Mouse (Mus musculus): Measurements from ENCODE around the gene Olfr714.
"Not testable (repeated sequence)": the region's sequence is repeated elsewhere in the genome, so short reads cannot be mapped to it uniquely, and the experiment has no call there.

Gene Olfr714

DNA sequence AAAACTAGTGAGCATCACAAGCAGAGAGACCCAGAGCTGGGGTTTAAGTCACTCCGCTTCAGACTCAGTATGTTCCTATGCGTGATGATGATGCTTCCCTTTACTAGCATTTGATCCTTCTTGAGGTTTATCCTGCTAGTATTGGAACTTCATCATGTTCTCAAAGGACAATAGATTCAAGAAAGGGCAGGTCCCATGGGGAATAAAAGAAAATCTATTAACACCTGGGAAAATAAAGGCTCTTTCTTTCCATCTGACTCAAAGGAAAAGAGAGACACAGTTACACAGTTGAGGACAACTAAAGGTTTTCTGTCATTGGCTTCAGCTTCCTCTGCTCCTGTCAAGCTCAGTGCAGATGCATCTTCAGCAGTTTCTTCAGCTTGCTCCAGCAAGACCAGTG lies at the start of gene Olfr714:
TSS of gene Olfr714 (plus strand) at position 301 of the 400 bp plus-strand sequence.
- DNase-seq (ENCODE audit: low spot score in 2 of 2), result no peak

DNA sequence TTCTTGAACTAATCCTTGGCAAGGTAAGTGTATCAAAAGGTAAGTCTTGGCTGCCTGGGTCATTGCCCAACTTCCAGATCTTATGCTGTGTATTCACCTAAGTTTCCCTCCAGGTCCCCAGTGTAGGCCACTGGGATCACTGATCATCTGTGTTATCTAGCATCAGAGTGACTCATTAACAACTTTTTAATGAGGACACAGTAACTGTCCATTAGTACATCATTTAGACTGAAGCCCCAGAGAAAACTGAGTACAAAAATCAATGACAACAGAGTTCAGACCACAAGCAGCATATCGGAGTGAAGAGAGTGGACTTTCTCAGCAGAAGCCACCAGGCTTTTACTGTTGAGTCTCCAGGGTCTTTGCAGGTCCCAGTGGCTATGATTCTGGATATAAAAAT lies 39.9 kb upstream of the Olfr714 start, which contains the start of gene Olfr713:
TSS of gene Olfr713 (plus strand) at position 301 of the 400 bp plus-strand sequence.
- DNase-seq (ENCODE audit: low spot score in 2 of 2), result no peak

DNA sequence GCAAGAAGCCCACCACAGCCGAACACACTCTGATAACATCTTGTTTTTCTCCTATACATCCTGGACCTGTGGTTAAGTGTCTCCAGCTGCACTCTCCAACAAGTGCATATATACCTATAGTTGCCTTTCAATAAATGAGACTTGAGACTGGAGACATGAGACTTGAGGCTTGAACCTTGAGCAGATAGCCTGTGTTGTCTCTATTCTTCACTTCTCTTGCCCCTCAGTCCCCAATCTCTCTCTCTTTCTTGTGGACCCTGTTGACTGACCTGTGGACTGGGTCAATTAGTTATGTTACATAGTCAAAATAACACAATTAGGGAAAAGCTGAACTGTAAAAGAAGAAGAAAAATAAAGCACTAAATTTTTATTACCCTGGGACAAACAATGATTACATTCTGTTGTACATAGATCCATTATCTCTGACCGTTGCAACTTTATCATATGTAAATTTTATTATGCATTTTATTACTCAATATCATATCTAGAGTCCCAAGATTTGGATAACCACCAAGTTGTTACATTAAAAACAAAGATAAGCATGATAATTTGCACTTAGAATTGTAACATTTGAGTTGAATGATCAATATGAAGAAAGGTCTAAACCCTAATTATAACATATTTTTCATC lies 30.7 kb upstream of the Olfr714 start:
- DNase-seq (ENCODE audit: low spot score in 2 of 2), result no peak

DNA sequence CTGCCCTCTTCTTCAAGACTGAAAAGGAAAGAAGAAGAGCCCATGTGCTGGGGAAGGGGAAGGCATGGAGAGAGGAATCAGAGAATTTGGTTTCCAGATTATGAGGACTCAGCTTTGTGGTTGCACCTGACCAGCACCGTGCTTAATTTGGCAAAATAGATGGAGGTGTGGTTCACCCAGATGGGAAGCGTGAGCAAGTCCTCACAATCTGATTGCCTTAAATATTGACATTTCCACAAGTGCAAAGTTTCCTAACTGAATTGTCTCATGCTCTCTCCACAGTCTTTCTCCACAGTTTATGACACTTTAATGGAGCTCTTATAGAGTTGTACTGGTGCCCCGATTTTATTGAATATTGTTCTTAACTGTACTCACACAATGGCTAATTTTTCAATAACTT lies 27.6 kb upstream of the Olfr714 start:
- no peak for DNase-seq (ENCODE audit: low spot score in 2 of 2)

DNA sequence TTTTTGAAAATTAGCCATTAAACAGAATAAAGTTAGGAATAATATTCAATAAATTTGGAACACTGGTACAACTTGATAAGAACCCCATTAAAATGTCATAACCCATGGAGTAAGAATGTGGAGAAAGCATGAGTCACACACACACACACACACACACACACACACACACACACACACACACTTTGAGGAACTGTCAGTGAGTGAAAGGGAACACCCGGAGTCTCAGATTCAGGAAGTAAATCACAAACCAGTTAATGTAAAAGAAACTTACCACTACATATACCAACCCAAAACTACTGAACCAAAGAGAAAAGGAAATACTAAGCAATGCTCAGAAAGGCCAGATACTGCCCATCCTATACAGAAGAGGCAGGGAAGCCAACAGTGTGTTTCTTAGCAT lies 26.4 kb upstream of the Olfr714 start:
- no peak for DNase-seq (ENCODE audit: low spot score in 2 of 2)

DNA sequence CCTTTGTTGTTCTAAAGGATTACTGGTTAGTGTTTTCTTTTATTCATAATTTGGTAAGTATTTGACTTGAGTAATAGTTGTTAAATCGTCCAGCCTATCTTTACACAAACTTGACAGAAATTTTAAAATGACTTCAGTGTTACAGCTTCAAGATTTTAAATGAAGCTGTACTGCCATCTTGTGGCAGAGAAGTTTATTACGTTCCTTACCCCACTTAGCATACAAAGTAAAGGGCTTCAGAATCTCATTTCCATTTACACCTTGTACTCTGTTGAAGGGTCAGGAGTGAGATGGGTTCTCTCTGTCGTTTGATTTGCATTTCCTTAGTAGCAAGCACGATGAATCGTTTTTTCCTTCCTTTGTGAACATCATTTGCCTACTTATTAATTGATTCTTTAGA lies 24.9 kb upstream of the Olfr714 start:
- DNase-seq (ENCODE audit: low spot score in 2 of 2), result peak in 1 of 2 experiments; percentile 28

DNA sequence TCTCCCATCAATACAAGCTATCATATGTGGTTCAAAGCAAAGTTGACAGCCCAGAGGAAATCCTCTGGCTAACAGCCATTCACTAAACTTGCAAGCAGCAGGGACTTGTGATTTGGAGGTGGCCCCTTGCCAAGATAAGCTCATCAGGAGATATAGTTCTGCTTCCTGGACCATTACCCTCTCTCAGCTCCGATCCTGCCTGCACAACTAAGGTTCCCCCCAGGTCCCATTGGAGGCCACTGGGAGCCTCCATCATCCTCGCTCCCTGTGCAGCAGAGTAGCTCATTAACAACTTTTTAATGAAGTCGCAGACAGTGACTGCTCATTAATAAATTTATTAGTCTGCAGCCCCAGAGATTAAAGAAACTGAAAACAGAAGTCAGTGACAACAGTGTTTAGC lies 23.2 kb upstream of the Olfr714 start:
- DNase-seq (ENCODE audit: low spot score in 2 of 2), result no peak

DNA sequence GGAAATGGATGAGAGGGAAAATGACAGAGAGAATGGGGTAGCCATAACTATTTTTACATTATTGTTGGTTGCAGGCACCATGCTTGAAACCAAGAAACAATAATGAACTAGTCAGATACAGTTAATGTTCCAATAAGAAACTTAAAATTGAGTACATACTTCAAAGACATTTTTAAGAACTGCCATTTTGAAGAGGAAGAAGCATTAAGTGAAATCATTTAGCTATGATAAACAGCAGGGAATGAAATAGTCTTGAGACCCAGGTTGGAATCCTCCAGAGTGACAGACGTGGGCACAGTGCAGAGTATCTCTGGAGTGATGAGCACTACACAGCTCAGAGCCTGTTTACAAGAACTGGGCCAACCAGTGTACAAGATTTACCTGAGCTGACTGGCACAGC lies 22.1 kb downstream of the Olfr714 start, which contains the start of gene Olfr17:
TSS of gene Olfr17 (plus strand) at position 301 of the 400 bp plus-strand sequence.
- DNase-seq (ENCODE audit: low spot score in 2 of 2), result no peak

DNA sequence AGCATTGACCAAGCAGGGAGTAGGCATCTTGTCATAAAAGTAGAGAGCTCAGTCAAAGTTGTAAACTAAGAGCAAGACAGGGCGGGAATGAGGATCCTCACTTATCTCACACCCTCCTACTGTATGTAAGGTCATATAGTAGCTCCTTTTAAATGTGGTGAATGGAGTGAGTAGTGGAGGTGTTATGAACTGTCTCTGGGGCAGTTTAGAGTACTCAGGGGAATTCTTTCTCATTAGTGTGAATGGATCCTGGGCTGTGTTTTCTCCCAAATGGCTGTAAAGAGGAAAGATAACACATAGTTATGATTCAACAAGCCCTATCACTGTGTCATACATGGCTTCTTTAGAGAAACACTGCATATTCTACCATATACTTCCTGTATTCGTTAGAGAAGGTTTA lies 39.5 kb downstream of the Olfr714 start, which contains the start of gene Olfr715b:
TSS of gene Olfr715b (minus strand) at position 101 of the 400 bp plus-strand sequence.
- DNase-seq (ENCODE audit: low spot score in 2 of 2), result not testable (repeated sequence)

Data from thymus, postnatal 10 days (tissue).